Mouse (Mus musculus): Measurements from ENCODE around the gene Hoxd13.

Gene Hoxd13

DNA sequence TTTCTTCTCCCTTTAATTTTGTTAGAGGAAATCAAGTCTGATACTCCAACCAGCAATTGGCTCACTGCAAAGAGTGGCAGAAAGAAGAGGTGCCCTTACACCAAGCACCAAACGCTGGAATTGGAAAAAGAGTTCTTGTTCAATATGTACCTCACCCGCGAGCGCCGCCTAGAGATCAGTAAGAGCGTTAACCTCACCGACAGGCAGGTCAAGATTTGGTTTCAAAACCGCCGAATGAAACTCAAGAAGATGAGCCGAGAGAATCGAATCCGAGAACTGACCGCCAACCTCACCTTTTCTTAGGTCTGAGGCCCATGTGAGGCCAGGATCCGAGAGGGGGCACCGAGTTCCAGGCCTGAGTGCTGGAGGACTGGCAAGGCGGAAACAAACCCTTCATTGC is 26.0 kb downstream of the Hoxd13 start:
- DNase-seq (ENCODE audit: low read depth, low spot score): no peak

- DNase-seq (ENCODE audit: low read depth, low spot score): no peak
Observed at GRCm38 (mm10) chr2:74695383-74695782, 27.3 kb downstream of the Hoxd13 start.

GRCm38 (mm10) chr2:74695813-74696430 is 27.8 kb downstream of the Hoxd13 start:
- no peak for DNase-seq (ENCODE audit: low read depth, low spot score)

DNA sequence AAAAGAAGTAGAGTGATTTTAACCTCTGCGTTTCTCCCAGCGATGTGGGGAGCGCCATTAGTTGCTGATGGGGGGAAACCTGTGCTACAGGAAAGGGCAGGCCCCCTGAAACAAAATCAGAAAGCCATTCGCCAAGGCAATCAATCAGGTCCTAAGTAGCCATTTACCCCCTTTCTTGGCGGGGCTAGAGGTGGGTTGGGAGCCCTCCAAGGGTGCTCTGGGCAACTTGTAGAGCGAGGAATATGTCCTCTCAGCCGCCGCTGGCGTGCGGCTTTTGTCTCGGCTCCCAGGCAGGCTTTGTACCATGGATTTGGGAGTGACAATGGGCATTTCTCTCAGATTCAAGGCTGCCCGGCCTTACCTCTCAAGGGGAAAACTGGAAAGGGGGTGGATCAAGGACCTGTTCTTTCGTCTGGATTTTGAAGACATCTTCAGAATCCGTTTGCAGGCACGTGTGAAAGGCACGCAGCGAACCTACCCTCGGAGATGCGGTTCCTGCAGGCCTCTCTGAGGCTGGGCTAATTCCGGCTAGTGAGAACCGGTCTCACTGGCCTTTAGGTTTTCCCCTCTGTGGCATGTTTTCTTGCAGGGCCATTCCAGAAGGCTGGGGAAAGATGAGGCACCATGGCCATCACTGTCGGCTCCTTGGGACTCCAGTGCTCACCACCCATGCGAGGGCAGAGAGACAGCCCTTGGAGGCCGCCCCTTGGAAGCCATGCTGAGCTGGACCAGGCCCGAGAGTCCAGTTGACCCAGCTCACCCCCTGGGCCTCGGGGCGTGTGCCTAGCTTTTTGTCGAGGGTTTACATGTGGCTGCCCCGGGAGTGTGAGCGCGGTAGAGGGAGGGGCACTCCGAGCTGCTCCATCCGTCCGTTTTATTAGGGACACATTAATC is 28.6 kb downstream of the Hoxd13 start:
- no peak for DNase-seq (ENCODE audit: low read depth, low spot score)

DNA sequence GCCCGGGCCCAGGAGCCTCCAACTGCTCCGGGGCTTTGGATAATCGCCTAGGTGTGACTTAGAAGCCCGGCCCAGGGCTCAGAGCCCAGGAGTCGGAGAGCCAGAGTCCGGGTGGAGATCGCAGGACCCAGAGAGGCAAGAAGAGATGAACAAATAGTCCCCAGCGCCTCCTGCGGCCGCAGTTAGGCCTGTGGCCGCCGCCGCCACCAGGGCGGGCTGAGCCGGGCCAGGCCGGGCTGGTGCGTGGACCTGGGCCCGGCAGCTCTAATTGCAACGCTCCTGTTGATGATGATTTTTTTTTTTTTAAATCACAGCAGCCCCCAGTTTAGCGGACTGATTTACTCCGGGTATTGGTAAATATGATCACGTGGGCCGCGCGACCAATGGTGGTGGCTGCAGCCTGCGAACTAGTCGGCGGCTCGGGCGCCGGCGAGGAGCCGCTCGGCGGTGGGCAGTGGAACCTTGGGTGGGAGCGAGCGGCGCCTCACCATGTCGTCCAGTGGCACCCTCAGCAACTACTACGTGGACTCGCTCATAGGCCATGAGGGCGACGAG is 29.5 kb downstream of the Hoxd13 start, which contains the start of gene Hoxd9:
Gene Hoxd9, plus strand, starts transcription at position 161 of the 555 bp plus-strand sequence.
- no peak for DNase-seq (ENCODE audit: low read depth, low spot score)

DNA sequence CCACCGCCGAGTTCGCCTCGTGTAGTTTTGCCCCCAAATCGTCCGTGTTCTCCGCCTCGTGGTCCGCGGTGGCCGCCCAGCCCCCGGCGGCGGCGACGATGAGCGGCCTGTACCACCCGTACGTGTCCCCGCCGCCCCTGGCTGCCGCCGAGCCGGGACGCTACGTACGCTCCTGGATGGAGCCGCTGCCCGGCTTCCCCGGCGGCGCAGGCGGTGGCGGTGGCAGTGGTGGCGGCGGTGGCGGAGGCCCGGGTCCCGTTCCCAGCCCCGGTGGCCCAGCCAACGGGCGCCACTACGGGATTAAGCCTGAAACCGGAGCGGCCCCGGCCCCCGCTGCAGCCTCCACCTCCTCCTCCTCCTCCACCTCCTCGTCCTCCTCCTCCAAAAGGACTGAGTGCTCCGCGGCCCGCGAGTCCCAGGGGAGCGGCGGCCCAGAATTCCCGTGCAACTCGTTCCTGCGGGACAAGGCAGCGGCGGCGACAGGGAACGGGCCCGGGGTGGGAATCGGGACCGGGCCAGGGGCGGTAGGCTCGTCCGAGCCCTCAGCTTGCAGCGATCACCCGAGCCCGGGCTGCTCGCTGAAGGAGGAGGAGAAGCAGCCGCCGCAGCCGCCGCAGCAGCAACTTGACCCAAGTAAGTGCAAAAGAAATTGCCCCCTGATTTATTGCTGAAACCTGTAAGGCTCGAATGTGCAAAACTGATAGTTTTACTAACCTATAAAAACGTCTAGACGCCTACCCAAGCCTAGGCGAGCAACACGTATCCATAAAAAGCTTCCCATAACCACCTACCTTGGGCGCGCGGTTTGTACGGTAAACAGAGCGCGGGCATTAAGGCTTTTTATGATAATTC is 30.3 kb downstream of the Hoxd13 start:
- DNase-seq (ENCODE audit: low read depth, low spot score): no peak

DNA sequence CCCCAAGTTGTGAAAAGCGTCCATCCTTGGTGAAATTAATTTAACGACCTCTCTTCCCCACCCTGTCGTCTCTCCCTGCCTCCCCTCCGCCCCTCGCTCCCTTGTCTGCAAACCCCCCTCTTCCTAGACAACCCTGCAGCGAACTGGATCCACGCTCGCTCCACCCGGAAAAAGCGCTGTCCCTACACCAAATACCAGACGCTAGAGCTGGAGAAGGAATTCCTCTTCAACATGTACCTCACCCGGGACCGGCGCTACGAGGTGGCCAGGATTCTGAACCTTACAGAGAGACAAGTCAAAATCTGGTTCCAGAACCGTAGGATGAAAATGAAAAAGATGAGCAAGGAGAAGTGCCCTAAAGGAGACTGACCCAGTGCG is 30.9 kb downstream of the Hoxd13 start:
- no peak for DNase-seq (ENCODE audit: low read depth, low spot score)

DNA sequence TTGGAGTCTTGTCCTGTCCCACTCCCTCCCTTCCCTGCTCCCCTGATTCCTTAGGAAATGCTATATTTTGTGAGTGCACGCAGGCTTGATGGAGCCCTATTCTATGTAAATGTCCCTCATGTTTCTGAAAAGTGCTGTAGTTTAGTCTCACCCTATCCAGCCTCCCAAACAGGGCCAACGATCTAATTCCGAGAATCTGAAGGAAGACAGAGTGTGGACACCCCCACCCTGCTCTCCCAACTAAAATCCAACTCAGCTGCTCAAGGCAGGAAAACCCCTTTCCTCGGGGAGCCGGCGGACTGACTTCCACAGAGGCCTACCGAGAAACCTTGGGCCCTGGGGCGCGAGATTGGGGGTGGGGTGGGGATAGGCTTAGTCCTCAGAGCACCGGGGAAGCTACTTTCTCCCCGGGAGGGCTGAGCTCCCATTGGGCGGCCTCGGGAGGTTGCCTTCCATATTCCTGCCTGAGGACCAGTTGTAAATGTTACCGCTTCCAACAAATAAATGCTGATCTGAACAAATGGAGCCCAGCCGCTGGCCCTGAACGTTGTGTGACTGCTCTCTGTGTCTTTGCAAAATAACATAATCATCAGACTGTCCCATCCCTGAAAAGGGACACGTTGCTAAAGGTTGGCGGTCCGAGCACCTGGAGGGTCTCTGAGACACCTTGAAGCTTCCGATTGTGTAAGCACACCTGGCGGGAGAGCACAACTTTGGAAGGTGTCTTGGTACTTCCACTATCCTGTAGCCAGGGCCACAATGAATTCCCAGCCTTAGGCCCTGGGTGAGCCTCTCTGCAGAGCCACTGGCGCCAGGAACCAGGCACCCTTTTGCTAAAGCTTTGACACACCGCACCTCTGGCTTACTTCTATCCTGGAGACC is 31.8 kb downstream of the Hoxd13 start:
- DNase-seq (ENCODE audit: low read depth, low spot score): no peak

DNA sequence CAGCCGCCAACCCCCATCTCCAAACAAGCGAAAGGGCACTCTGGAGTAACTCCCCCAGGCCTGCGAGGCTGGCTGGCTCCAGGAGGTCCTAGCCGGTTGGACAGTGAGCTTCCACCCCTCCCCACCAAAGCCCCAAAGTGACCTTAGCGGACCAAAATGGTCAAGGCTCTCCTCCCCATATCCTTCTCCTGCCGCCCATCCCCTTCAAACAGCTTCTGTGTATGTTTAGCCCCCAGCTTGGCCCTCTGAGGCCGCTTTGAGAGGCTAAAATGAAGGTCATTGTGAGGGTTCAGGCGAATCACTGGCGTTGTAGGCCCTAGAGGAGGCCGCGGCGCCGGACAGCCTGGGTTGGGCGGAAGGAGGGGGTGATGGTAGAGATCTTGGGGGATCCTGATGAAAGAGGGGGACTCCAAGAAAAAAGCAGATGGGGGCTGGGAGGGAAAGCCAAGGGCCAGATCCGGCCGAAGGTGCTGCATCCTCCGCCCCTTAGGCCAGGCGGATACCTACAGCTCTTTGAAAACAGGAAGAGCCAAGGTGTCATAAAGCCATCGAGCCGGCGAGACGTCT is 32.5 kb downstream of the Hoxd13 start:
- no peak for DNase-seq (ENCODE audit: low read depth, low spot score)

DNA sequence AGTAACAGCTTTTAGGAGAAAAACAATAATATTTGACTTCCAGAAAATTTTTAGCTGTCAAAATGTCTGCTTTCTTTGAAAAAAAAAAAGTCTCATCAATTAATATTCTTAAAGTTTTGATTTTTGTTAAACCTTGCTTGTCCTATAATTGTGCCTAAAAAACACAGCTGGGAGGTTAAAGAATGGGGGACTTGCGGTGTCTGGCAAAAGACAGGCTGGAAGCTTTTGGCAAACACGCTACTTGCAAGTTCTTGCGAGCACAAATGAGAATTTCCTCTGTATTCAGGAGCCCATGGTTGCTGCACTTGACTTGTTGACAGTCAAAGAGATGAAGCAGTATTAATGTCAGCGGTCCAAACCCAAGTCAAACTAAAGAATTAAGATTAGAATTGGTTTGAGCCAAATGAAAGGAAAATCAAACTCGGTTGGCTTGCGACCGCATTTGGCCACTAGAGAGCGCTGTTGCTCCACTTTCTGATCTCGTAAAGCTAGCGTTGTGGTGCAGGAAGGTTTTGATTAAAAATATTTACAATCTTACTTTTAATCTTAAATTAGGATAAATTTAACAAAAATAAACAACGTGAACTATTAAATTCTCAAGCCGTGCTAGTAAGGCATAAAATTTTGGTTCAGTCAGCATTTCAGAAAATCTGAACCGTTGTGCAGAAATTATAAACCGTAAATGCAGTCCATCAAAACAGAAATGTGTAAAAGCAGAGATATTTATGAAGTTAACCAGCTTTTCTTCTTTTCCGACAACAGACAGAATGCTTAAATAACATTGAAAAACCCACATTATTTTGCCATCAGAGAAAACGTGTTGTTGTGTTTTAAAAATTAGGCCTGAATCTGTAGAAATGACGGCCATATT is 34.1 kb downstream of the Hoxd13 start:
- DNase-seq (ENCODE audit: low read depth, low spot score): no peak

DNA sequence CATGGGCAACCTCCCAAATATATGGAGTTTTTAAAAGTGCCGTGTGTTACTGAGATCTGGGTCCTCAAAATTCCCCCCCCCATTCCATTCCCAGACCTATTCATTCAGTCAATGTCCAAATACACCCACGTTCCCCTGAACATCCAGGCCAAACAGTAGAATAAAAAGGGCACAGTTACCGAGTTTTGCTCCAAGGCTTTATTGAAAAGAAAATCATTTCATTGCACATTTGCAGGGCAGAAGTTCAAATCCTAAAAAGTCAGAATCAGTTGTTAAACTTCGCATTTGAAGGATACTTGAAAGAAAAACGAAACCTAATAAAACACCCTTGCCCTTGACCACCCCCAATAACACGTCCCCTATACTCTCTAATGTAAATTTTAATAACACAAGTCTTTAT is 34.7 kb downstream of the Hoxd13 start:
- no peak for DNase-seq (ENCODE audit: low read depth, low spot score)

GRCm38 (mm10) chr2:74703317-74703716 is 35.2 kb downstream of the Hoxd13 start:
- DNase-seq (ENCODE audit: low read depth, low spot score): no peak

DNA sequence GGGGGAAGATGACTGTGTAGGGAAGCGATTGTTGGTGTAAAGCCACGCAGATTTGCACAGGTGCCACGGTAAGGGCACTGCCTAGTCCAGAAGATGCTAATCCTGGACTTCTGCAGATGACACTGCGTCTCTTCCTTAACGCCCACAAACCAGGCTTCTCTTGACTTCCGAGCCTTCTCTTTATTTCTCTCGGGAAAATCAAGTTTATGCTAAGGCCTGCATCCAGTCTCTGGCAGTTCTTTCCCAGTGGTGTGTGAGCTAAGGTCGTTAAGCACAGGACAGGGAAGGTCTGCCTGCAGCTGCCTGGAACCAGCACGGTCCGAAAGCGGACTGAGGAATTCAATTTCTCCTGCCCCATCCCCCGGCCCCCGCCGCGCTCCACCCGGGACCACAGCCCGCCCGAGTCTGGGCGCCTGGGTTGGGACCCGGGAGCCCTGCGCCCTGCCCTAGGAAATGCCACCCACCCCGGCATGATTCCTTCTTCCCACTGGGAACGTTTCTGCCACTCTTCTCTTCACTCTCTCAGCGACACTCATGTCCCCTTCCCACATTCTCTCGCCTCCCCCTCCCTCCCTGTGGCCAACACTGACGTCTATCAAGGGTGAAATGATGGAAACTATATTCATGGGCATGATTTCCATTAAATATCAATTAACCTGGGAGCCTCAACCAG is 35.7 kb downstream of the Hoxd13 start:
- DNase-seq (ENCODE audit: low read depth, low spot score): no peak

GRCm38 (mm10) chr2:74704393-74704998 is 36.4 kb downstream of the Hoxd13 start, which contains the start of gene Hoxd8:
Gene Hoxd8, plus strand, starts transcription at chr2:74704615.
- no peak for DNase-seq (ENCODE audit: low read depth, low spot score)

DNA sequence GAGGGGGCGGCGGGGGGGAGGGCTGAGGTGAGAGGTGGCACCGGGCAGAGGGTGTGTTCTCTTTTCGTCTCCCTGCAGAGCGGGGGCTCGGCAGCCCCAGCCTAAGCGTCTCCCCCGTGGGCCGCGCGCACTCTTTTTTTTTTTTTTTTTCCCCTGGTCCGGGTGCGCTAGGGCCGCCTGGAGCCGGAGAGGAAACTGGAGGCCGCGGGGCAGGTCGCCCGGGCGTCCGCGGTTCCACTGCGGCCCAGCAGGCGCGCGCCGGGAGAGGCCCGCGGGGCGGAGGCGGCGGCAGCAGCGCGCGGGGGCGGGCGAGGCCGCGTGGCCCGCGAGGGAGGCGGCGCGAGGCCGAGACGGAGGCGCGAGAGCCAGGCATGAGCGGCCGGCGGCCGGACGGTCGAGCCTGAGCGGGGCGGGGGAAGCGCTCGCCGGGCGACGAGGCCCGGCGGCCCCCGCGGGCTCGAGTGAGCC is 36.9 kb downstream of the Hoxd13 start:
- no peak for DNase-seq (ENCODE audit: low read depth, low spot score)

- no peak for DNase-seq (ENCODE audit: low read depth, low spot score)
Observed at GRCm38 (mm10) chr2:74705467-74706089, 37.5 kb downstream of the Hoxd13 start.

GRCm38 (mm10) chr2:74706393-74706960 is 38.4 kb downstream of the Hoxd13 start:
- DNase-seq (ENCODE audit: low read depth, low spot score): no peak

DNA sequence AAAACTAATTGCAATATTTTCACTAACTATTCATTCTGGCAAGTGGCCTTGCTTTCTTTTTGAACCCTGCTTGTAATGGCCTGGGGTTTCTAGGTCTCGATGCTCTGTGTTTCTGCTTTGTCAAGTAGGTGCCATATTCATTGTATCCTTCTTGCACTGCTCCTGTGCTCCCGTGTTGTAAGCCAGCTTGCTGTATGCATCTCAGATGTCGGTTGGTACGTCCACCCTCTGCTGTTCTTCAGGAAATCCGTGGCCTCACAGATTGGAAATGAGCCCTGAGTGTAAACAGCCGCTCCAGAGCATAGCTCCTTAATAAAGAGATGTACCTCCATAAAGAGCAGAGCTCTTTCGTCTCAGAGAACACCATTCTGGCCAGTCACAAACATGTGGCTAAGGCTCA is 39.5 kb downstream of the Hoxd13 start:
- no peak for DNase-seq (ENCODE audit: low read depth, low spot score)

All from WW6 (cell line).